Mouse (Mus musculus): Measurements from ENCODE around the gene Olfr1342. TPM values are rescaled to one million over a fixed set of nuclear protein-coding genes. Genes with fewer than 3 reads are reported as not detected.

Gene Olfr1342
- not detected for total RNA-seq (2021)
- polyA plus RNA-seq (2012; rRNA removed): not detected in 2 replicates
- long read RNA-seq: 0 reads

DNA sequence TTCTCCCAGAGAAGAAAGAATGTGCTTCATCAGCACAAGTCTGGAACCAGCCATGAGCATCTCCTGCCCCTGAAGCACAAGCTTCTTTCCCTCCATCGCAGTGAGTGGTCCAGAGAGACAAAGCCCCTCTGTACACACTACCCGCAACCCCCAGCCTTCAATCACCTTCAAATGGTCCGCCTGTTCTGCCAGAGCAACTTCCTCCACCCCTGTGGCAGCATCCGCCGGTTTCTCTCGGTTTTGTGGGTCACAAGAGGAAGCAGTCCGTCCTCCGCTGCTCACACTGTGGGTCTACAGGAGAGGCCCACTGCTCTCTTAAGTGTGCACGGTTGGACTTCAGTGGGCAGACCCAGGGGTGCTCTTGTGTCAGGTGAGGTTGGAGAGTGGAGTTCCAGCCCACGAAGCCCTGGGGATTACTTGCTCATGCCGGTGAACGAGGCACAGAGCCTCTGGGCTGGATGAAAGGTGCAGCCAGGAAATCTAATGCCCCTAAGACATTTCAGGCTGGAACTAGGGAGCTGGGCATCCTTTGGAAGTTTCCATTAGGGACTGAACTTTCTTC is at the start of gene Olfr1342:
Olfr1342 (minus strand) TSS at position 345 of the 562 bp plus-strand sequence.
- no peaks in the 10 kb centered on the region for H3K36me3 ChIP-seq (ENCODE audit: control insufficient read depth, insufficient read depth, low read length)
- intact Hi-C loops (cut with DNase I): no loop called here
- H3K79me2 ChIP-seq (replicated peaks; ENCODE audit: control insufficient read depth, insufficient read depth, low read length): no peaks in the 10 kb centered on the region
- no peak within 1 kb of the TSS for H3K27ac ChIP-seq
- WGBS: 46% methylated on average over 12 of the region's 12 CpGs
- H3K27me3 ChIP-seq (ENCODE audit: control insufficient read depth, insufficient read depth, low read length): no peaks in the 10 kb centered on the region; the same call in 1 of the 2 replicates
- DNase-seq: no peak
- H3K4me3 ChIP-seq: no peak within 1 kb of the TSS
- H3K4me1 ChIP-seq (ENCODE audit: control insufficient read depth, insufficient read depth, low read length): no peaks in the 10 kb centered on the region
- no peak within 1 kb of the TSS for H3K9ac ChIP-seq (ENCODE audit: low read depth, low read length)
- TF ChIP-seq EP300 (IDR thresholded peaks at IDR 0.05; ENCODE audit: insufficient read depth, low read depth, low read length) (no peak), POLR2A (IDR thresholded peaks at IDR 0.05; ENCODE audit: insufficient read depth, low read depth, low read length) (no peak), CTCF (IDR thresholded peaks at IDR 0.05) (no peak)

DNA sequence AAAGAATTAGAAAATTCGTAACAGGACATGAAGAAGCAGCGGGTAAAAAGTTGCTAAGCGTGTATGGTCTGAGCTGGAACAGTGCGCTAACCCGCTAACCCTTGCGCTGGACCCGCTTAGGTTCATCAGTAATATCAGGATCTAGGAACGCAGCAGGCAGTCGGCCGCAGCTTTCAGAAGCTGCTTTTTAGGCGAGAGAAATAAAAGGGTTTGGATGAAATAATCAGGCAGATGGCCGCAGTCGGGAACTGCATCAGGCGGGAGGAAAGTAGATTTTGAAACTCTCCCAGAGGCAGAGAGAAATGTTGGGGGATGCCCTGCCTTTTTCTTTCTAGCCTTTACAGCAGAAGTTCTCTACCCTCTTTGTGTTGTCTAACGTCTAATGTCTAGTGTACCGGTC is 49.3 kb upstream of the Olfr1342 start:
- no peak for DNase-seq
- Histone ChIP-seq H3K9ac (ENCODE audit: low read depth, low read length) (no peak overlapping the region), H3K27me3 (ENCODE audit: control insufficient read depth, insufficient read depth, low read length) (peaks cover 2% of the 10 kb centered on the region; the same call in 1 of the 2 replicates), H3K4me1 (ENCODE audit: control insufficient read depth, insufficient read depth, low read length) (no peaks in the 10 kb centered on the region), H3K27ac (no peak overlapping the region), H3K79me2 (replicated peaks; ENCODE audit: control insufficient read depth, insufficient read depth, low read length) (no peaks in the 10 kb centered on the region), H3K36me3 (ENCODE audit: control insufficient read depth, insufficient read depth, low read length) (no peaks in the 10 kb centered on the region), H3K4me3 (no peak overlapping the region)
- 15% methylated on average over 16 of the region's 16 CpGs for WGBS
- no peak for TF ChIP-seq EP300 (IDR thresholded peaks at IDR 0.05; ENCODE audit: insufficient read depth, low read depth, low read length)
- intact Hi-C loops (cut with DNase I): no loop called here

DNA sequence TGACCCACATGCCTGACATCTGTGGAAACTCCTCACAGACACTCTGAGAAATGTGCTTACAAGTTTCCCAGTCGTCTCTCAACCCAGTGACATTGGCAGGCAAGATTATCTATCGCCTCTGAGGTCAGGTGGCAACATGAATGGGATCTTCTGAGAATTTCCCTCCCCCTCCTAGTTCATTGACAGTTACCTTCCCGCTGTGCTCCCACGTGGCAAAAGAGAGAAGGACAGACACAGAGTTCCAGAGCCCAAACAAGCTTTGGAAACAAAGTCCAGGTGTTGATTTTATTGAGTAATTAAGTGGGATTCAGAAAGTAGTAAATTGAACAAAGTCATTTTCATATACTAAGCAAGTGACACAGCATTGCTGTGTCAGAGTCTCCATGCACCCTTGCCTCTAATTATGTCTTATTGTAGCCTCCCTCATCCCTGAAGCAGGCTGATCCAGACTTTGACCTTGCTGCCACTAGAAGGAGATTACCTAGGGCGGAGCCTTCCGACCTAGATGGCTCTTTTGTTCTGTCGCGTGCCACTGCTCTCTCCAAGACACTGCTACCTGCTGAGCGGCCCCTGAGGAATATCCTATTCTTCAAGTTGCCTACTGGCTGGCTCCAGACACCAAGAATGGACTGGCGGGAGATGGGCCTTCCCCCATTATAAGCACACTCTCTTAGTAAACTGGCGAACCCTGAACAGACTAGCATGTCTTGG is 48.6 kb upstream of the Olfr1342 start:
- Histone ChIP-seq H3K4me1 (ENCODE audit: control insufficient read depth, insufficient read depth, low read length) (no peaks in the 10 kb centered on the region), H3K27me3 (ENCODE audit: control insufficient read depth, insufficient read depth, low read length) (peaks cover 2% of the 10 kb centered on the region; the same call in 1 of the 2 replicates), H3K27ac (no peak overlapping the region), H3K36me3 (ENCODE audit: control insufficient read depth, insufficient read depth, low read length) (no peaks in the 10 kb centered on the region), H3K4me3 (no peak overlapping the region), H3K9ac (ENCODE audit: low read depth, low read length) (no peak overlapping the region), H3K79me2 (replicated peaks; ENCODE audit: control insufficient read depth, insufficient read depth, low read length) (no peaks in the 10 kb centered on the region)
- TF ChIP-seq CTCF (IDR thresholded peaks at IDR 0.05) (no peak), EP300 (IDR thresholded peaks at IDR 0.05; ENCODE audit: insufficient read depth, low read depth, low read length) (no peak), POLR2A (IDR thresholded peaks at IDR 0.05; ENCODE audit: insufficient read depth, low read depth, low read length) (no peak)
- intact Hi-C loops (cut with DNase I): no loop called here
- WGBS: 11% methylated on average over 11 of the region's 11 CpGs
- no peak for DNase-seq

DNA sequence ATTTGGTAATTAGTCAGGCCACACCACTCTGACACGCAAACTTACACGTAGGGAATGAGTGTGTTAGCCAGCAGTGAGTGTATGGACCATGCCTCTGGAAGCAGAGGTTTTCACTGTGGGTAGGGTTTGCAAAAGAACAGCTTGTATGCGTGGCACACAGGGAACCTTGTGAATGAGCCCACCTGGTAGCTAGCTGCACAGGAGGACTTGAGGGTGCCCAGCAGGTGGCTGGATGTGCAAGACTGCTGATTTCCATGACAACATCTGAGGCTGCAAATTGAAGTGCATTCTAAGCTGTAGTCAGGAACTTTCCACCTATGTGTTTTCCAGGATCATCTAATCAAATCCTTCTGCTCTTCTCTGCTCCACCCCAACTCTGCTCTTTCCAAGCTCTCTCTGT is 47.0 kb upstream of the Olfr1342 start:
- no peaks in the 10 kb centered on the region for H3K36me3 ChIP-seq (ENCODE audit: control insufficient read depth, insufficient read depth, low read length)
- no peaks in the 10 kb centered on the region for H3K79me2 ChIP-seq (replicated peaks; ENCODE audit: control insufficient read depth, insufficient read depth, low read length)
- intact Hi-C loops (cut with DNase I): no loop called here
- no peak overlapping the region for H3K4me3 ChIP-seq
- no peak for DNase-seq
- WGBS: 60% methylated on average over 3 of the region's 3 CpGs
- TF ChIP-seq POLR2A (IDR thresholded peaks at IDR 0.05; ENCODE audit: insufficient read depth, low read depth, low read length): no peak
- TF ChIP-seq CTCF (IDR thresholded peaks at IDR 0.05): no peak
- no peak for TF ChIP-seq EP300 (IDR thresholded peaks at IDR 0.05; ENCODE audit: insufficient read depth, low read depth, low read length)
- no peak overlapping the region for H3K9ac ChIP-seq (ENCODE audit: low read depth, low read length)
- H3K4me1 ChIP-seq (ENCODE audit: control insufficient read depth, insufficient read depth, low read length): no peaks in the 10 kb centered on the region
- no peak overlapping the region for H3K27ac ChIP-seq
- H3K27me3 ChIP-seq (ENCODE audit: control insufficient read depth, insufficient read depth, low read length): peaks cover 2% of the 10 kb centered on the region; the same call in 1 of the 2 replicates

DNA sequence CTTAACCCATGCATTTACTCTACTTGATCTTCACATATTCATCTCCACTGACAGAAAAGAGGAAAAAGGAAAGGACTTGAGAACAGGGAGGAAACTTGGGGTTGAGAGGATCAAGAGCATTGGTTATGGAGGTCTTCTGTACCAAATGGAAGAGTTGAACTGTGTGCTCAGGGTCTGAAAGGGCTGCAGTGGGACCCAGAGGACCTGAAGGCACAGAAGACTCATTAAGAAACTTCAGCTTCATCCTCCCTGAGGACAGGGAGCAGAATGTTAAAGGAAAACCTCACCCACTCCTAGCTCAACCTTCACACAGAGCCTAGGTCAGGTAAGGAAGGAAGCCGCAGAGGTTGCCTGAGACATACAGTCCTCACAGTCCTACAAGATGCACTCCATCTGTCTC is 39.3 kb upstream of the Olfr1342 start, which contains the start of gene Olfr1339:
Olfr1339 (plus strand) TSS at position 301 of the 400 bp plus-strand sequence.
- H3K36me3 ChIP-seq (ENCODE audit: control insufficient read depth, insufficient read depth, low read length): no peaks in the 10 kb centered on the region
- WGBS: 88% methylated on average over 1 of the region's 1 CpGs
- H3K79me2 ChIP-seq (replicated peaks; ENCODE audit: control insufficient read depth, insufficient read depth, low read length): no peaks in the 10 kb centered on the region
- TF ChIP-seq POLR2A (IDR thresholded peaks at IDR 0.05; ENCODE audit: insufficient read depth, low read depth, low read length): no peak
- no peak for TF ChIP-seq CTCF (IDR thresholded peaks at IDR 0.05)
- no peak for TF ChIP-seq EP300 (IDR thresholded peaks at IDR 0.05; ENCODE audit: insufficient read depth, low read depth, low read length)
- no peak within 1 kb of the TSS for H3K4me3 ChIP-seq
- no peaks in the 10 kb centered on the region; the same call in 1 of the 2 replicates for H3K27me3 ChIP-seq (ENCODE audit: control insufficient read depth, insufficient read depth, low read length)
- H3K27ac ChIP-seq: no peak within 1 kb of the TSS
- H3K9ac ChIP-seq (ENCODE audit: low read depth, low read length): no peak within 1 kb of the TSS
- no peak for DNase-seq
- intact Hi-C loops (cut with DNase I): no loop called here
- H3K4me1 ChIP-seq (ENCODE audit: control insufficient read depth, insufficient read depth, low read length): no peaks in the 10 kb centered on the region

Measured in heart, adult 2 months (tissue).